Mouse (Mus musculus) gonadal fat pad, adult 2 months (tissue): ENCODE data around the gene Dnajc11. TPM values are rescaled to one million over a fixed set of nuclear protein-coding genes. Genes with fewer than 3 reads are reported as not detected.

Experiments
- polyA plus RNA-seq: library from polyadenylated mRNA; depleted of rRNA; stranded (reverse); fragments of >200 nt; gene quantifications from 2 replicates; pipeline ENCODE4 v1.2.3, GENCODE M21; 2012; rRNA removed

Gene Dnajc11
- polyA plus RNA-seq, 1 experiment = 66.7 TPM

Other genes with a start within 250 kb of the Dnajc11 start
- gene Camta1, start 71.8 kb upstream of the Dnajc11 start, polyA plus RNA-seq = 10.3 and 12.8 TPM in 2 replicates
- gene Thap3, start 55.3 kb downstream of the Dnajc11 start, polyA plus RNA-seq = 44.1 and 51.3 TPM in 2 replicates
- gene Phf13, start 62.6 kb downstream of the Dnajc11 start, polyA plus RNA-seq = 11.3 and 14.8 TPM in 2 replicates
- 20.5 and 29.4 TPM in 2 replicates for gene Klhl21, start 75.1 kb downstream of the Dnajc11 start, polyA plus RNA-seq
- 9.8 and 12.8 TPM in 2 replicates for gene Zbtb48, start 94.0 kb downstream of the Dnajc11 start, polyA plus RNA-seq
- 3.3 and 4.0 TPM in 2 replicates for gene Tas1r1, start 104.9 kb downstream of the Dnajc11 start, polyA plus RNA-seq
- gene Nol9, start 105.6 kb downstream of the Dnajc11 start, polyA plus RNA-seq = 20.1 and 21.2 TPM in 2 replicates
- 35.0 and 37.7 TPM in 2 replicates for gene Plekhg5, start 138.8 kb downstream of the Dnajc11 start, polyA plus RNA-seq
- 5.9 and 6.1 TPM in 2 replicates for gene Tnfrsf25, start 182.2 kb downstream of the Dnajc11 start, polyA plus RNA-seq
- 83.7 and 126 TPM in 2 replicates for gene Espn, start 218.7 kb downstream of the Dnajc11 start, polyA plus RNA-seq
- gene Hes2, start 225.2 kb downstream of the Dnajc11 start, polyA plus RNA-seq = 0.32 and 0.39 TPM in 2 replicates
- 25.6 and 27.3 TPM in 2 replicates for gene Acot7, start 244.4 kb downstream of the Dnajc11 start, polyA plus RNA-seq